Mouse (Mus musculus): Measurements from ENCODE around the gene Pomt2. TPM values are rescaled to one million over a fixed set of nuclear protein-coding genes. Genes with fewer than 3 reads are reported as not detected.

Pomt2 gene
- 1 to 10 TPM; 7.0 to 7.3 TPM for total RNA-seq (2023)

GRCm38 (mm10) chr12:87147395-87148089 lies at the start of gene Pomt2:
TSS of gene Pomt2 (minus strand) at chr12:87147968.

GRCm38 (mm10) chr12:87146966-87147365 lies 802 bp downstream of the Pomt2 start, which contains the start of gene Gstz1:
TSS of gene Gstz1 (plus strand) at chr12:87147165.

DNA sequence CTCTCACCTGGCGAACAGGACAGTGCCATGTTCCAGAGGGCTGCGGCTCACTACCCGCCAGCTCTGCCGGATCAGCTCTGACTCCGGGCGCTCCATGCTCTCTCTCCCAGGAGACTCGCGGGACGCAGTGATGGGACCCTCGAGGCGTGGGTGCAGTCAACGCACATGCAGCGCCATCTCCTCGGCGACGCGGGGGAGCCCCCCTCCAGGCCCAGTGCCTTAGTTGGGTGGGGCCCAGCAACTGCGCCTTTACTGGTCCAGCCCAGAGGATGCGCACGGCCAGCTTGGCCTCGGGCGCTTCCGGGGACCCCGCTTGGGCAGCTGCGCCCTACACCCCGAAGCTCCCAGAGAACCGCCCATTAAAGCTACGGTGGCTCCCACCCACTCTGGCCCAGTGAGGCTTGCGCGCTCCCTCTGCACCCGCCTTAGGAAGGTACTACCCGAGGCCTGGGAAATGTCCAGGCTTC lies 45.6 kb downstream of the Pomt2 start, which contains the start of gene Ngb:
Gene Ngb (minus strand): TSS at position 375 of the 467 bp plus-strand sequence.

Other genes starting within 250 kb of the Pomt2 start
- 10 to 100 TPM; 47.8 to 48.4 TPM for gene Cipc, start 200.9 kb downstream of the Pomt2 start, total RNA-seq (2023)
- gene Zdhhc22, start 157.5 kb downstream of the Pomt2 start, total RNA-seq (2023) = not detected
- not detected for gene Tmem63c, start 126.6 kb downstream of the Pomt2 start, total RNA-seq (2023)
- gene Ngb, start 45.4 kb downstream of the Pomt2 start, total RNA-seq (2023) = under 1 TPM; 0.55 to 0.56 TPM
- gene Gstz1, start 803 bp downstream of the Pomt2 start, total RNA-seq (2023) = 10 to 100 TPM; 17.2 to 20.8 TPM
- 1 to 10 TPM; 1.3 to 2.2 TPM for gene Samd15, start 51.8 kb upstream of the Pomt2 start, total RNA-seq (2023)
- gene Tmed8, start 52.5 kb upstream of the Pomt2 start, total RNA-seq (2023) = 10 to 100 TPM; 41.6 to 43.2 TPM
- 10 to 100 TPM in 1 of 2 experiments, 1 to 10 TPM in 1; 9.0 to 12.5 TPM for gene Noxred1, start 90.8 kb upstream of the Pomt2 start, total RNA-seq (2023)
- gene Vipas39, start 118.3 kb upstream of the Pomt2 start, total RNA-seq (2023) = 10 to 100 TPM; 42.7 to 43.9 TPM
- 100 to 1,000 TPM; 100 to 141 TPM for gene Ahsa1, start 118.5 kb upstream of the Pomt2 start, total RNA-seq (2023)
- not detected for gene Ism2, start 151.7 kb upstream of the Pomt2 start, total RNA-seq (2023)
- gene Sptlc2, start 240.4 kb upstream of the Pomt2 start, total RNA-seq (2023) = 10 to 100 TPM; 85.3 to 95.0 TPM